Mouse (Mus musculus) embryonic facial prominence, embryonic 15.5 days (tissue): ENCODE measurements around the gene Fam234b. TPM values are rescaled to one million over a fixed set of nuclear protein-coding genes. Genes with fewer than 3 reads are reported as not detected.
A peak's percentile ranks its signal among the peaks of the same experiment; 100 is the strongest.

ENCODE experiments used
- ATAC-seq: fragments of 200-750 bp; cut with Nextera tagmentation; 2 replicates; pipeline ENCODE4 v1.8.0; 2017; ENCODE audit warnings: low read depth, moderate TSS enrichment; ENCODE audit not compliant: insufficient number of reproducible peaks, low FRiP score, low TSS enrichment
- H3K27ac ChIP-seq: fragments of 300-500 bp; sonication (generic); replicated peaks from 2 replicates; pipeline ENCODE4 v1.5.1; 2015; ENCODE audit warnings: mild to moderate bottlenecking, inconsistent platforms
- H3K27me3 ChIP-seq: fragments of 300-500 bp; sonication (generic); 2 replicates; pipeline ENCODE4 v1.6.1; 2015; ENCODE audit warnings: inconsistent platforms
- H3K36me3 ChIP-seq: fragments of 300-500 bp; sonication (generic); 2 replicates; pipeline ENCODE4 v1.6.1; 2015; ENCODE audit warnings: mild to moderate bottlenecking, inconsistent platforms
- H3K4me1 ChIP-seq: fragments of 300-500 bp; sonication (generic); 2 replicates; pipeline ENCODE4 v1.6.1; 2015; ENCODE audit warnings: inconsistent platforms
- H3K4me2 ChIP-seq: fragments of 300-500 bp; sonication (generic); replicated peaks from 2 replicates; pipeline ENCODE4 v1.6.1; 2015; ENCODE audit warnings: mild to moderate bottlenecking, inconsistent platforms
- H3K4me3 ChIP-seq: fragments of 300-500 bp; sonication (generic); replicated peaks from 2 replicates; pipeline ENCODE4 v1.5.1; 2015; ENCODE audit warnings: mild to moderate bottlenecking, inconsistent platforms
- H3K9ac ChIP-seq: fragments of 300-500 bp; sonication (generic); 2 replicates; pipeline ENCODE4 v1.6.1; 2015; ENCODE audit warnings: inconsistent platforms
- H3K9me3 ChIP-seq: fragments of 300-500 bp; sonication (generic); replicated peaks from 2 replicates; pipeline ENCODE4 v1.6.1; 2016; ENCODE audit warnings: inconsistent platforms
- WGBS: fragments of 180-500 bp; shearing (Covaris S2); methylation state at CpG from one replicate; pipeline ENCODE4 v1.1.7; 2015; 5-methylcytosine and 5-hydroxymethylcytosine counted together
- polyA plus RNA-seq: library from polyadenylated mRNA; unstranded; fragments of >200 nt; fragmentation: Nextera tagmentation; extraction: Ambion mirVana; gene quantifications from 2 replicates; pipeline ENCODE4 v1.2.1, GENCODE M21; 2015

The Fam234b gene
- polyA plus RNA-seq, result 24.8 and 25.1 TPM in 2 replicates

GRCm38 (mm10) chr6:135197921-135198532, at the start of gene Fam234b, which contains the start of gene Hebp1:
Fam234b (plus strand) TSS chr6:135197977.
Hebp1 (minus strand) TSS chr6:135198022.
- WGBS, result under 1% methylated on average over 52 of the region's 52 CpGs
- Histone ChIP-seq H3K9ac (peak within 1 kb of the TSS; percentile 72), H3K27me3 (no peaks in the 10 kb centered on the region), H3K9me3 (no peaks in the 10 kb centered on the region), H3K4me2 (peak within 1 kb of the TSS; percentile 92), H3K4me1 (peaks cover 12% of the 10 kb centered on the region; the same call in 1 of the 2 replicates), H3K4me3 (peak within 1 kb of the TSS; percentile 70), H3K27ac (peak within 1 kb of the TSS; percentile 44; the same call in 1 of the 2 replicates), H3K36me3 (no peaks in the 10 kb centered on the region)
- peak; percentile 83 for ATAC-seq

- WGBS, result 43% methylated on average over 1 of the region's 1 CpGs
- ATAC-seq, result no peak
- no peaks in the 10 kb centered on the region for H3K9me3 ChIP-seq
- no peak overlapping the region for H3K4me3 ChIP-seq
- no peaks in the 10 kb centered on the region for H3K36me3 ChIP-seq
- H3K27ac ChIP-seq, result no peak overlapping the region
- no peaks in the 10 kb centered on the region for H3K4me1 ChIP-seq
- H3K27me3 ChIP-seq, result no peaks in the 10 kb centered on the region
- no peak overlapping the region for H3K9ac ChIP-seq
- H3K4me2 ChIP-seq, result no peak overlapping the region
Observed at GRCm38 (mm10) chr6:135148506-135148905, 49.3 kb upstream of the Fam234b start.

GRCm38 (mm10) chr6:135149175-135149574, 48.6 kb upstream of the Fam234b start:
- Histone ChIP-seq H3K9ac (no peak overlapping the region), H3K27me3 (no peaks in the 10 kb centered on the region), H3K27ac (no peak overlapping the region), H3K36me3 (no peaks in the 10 kb centered on the region), H3K4me3 (no peak overlapping the region), H3K4me2 (no peak overlapping the region), H3K9me3 (no peaks in the 10 kb centered on the region), H3K4me1 (no peaks in the 10 kb centered on the region)
- ATAC-seq, result no peak
- 58% methylated on average over 4 of the region's 4 CpGs for WGBS

DNA sequence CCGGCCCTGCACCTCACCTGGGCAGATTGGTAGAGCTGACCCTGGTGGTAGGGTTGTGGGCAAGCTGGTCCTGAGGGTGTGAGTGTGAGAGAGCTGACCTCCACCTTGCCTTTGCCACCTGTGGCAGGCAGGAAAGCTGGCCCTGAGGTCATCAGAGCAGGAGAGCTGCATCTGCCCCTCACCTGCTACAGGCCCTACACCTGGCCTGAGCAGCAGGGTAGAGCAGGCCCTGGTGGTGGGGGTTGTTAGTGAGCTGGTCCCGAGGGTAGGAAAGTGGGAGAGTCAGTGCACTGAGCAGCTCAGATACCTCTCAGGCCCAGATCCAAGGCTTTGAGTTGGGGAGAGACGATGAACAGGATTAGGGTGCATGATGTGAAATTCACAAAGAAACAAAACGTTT, 48.1 kb upstream of the Fam234b start:
- Histone ChIP-seq H3K9me3 (no peaks in the 10 kb centered on the region), H3K9ac (no peak overlapping the region), H3K4me2 (no peak overlapping the region), H3K27ac (no peak overlapping the region), H3K36me3 (no peaks in the 10 kb centered on the region), H3K4me1 (no peaks in the 10 kb centered on the region), H3K27me3 (no peaks in the 10 kb centered on the region), H3K4me3 (no peak overlapping the region)
- no peak for ATAC-seq
- WGBS, result 68% methylated on average over 4 of the region's 4 CpGs

DNA sequence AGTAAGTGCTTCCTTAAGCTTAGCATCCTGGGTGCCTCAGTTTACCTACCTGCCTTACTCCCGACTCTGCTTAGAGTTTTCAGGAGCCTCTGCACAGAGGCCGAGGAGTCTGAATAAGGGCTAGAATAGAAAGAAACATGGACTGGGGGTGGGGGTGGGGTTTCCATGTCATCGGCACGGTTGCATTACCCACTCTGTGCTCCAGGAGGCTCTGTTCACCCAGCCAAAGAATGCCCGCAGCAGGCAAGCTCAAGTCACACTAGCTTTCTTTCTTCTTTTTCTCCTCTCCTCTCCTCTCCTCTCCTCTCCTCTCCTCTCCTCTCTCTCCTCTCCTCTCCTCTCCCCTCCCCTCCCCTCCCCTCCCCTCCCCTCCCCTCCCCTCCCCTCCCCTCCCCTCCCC, 47.5 kb upstream of the Fam234b start:
- H3K4me2 ChIP-seq, result no peak overlapping the region
- WGBS, result 37% methylated on average over 5 of the region's 5 CpGs
- no peak overlapping the region for H3K9ac ChIP-seq
- ATAC-seq, result no peak
- no peaks in the 10 kb centered on the region for H3K36me3 ChIP-seq
- H3K4me1 ChIP-seq, result no peaks in the 10 kb centered on the region
- H3K4me3 ChIP-seq, result no peak overlapping the region
- H3K27ac ChIP-seq, result no peak overlapping the region
- no peaks in the 10 kb centered on the region for H3K9me3 ChIP-seq
- H3K27me3 ChIP-seq, result no peaks in the 10 kb centered on the region

GRCm38 (mm10) chr6:135153719-135154118, 44.1 kb upstream of the Fam234b start:
- H3K27ac ChIP-seq, result no peak overlapping the region
- no peaks in the 10 kb centered on the region for H3K4me1 ChIP-seq
- no peak overlapping the region for H3K9ac ChIP-seq
- no peaks in the 10 kb centered on the region for H3K27me3 ChIP-seq
- WGBS, result 74% methylated on average over 5 of the region's 5 CpGs
- no peaks in the 10 kb centered on the region for H3K36me3 ChIP-seq
- H3K4me2 ChIP-seq, result no peak overlapping the region
- H3K4me3 ChIP-seq, result no peak overlapping the region
- no peak for ATAC-seq
- H3K9me3 ChIP-seq, result no peaks in the 10 kb centered on the region

DNA sequence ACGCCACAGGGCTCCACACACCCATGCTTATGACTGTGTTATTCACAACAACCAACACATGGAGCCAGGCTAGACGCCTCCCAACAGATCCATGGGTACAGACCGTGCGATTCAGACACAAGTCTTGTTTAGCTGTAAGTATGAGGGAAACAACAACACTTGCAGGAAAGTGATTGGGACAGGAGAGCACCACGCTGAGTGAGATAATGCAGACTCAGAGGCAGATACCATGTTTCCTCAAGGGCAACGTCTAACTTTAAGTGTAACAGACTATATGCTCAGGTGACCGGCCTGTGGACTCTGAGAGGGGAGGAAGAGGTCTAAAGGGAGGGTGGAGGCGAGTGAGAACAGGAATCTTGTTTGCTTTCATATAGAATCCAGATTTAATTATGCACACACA, 41.2 kb upstream of the Fam234b start:
- Histone ChIP-seq H3K9me3 (no peaks in the 10 kb centered on the region), H3K4me1 (no peaks in the 10 kb centered on the region), H3K36me3 (no peaks in the 10 kb centered on the region), H3K9ac (no peak overlapping the region), H3K27me3 (no peaks in the 10 kb centered on the region), H3K27ac (no peak overlapping the region), H3K4me2 (no peak overlapping the region), H3K4me3 (no peak overlapping the region)
- no peak for ATAC-seq
- 73% methylated on average over 8 of the region's 8 CpGs for whole genome bisulfite sequencing

GRCm38 (mm10) chr6:135157496-135157895, 40.3 kb upstream of the Fam234b start:
- 63% methylated on average over 4 of the region's 4 CpGs for WGBS
- no peak overlapping the region for H3K4me3 ChIP-seq
- no peaks in the 10 kb centered on the region for H3K36me3 ChIP-seq
- no peaks in the 10 kb centered on the region for H3K4me1 ChIP-seq
- no peak overlapping the region for H3K9ac ChIP-seq
- H3K27me3 ChIP-seq, result no peaks in the 10 kb centered on the region
- ATAC-seq, result no peak
- no peak overlapping the region for H3K4me2 ChIP-seq
- H3K9me3 ChIP-seq, result no peaks in the 10 kb centered on the region
- H3K27ac ChIP-seq, result no peak overlapping the region

DNA sequence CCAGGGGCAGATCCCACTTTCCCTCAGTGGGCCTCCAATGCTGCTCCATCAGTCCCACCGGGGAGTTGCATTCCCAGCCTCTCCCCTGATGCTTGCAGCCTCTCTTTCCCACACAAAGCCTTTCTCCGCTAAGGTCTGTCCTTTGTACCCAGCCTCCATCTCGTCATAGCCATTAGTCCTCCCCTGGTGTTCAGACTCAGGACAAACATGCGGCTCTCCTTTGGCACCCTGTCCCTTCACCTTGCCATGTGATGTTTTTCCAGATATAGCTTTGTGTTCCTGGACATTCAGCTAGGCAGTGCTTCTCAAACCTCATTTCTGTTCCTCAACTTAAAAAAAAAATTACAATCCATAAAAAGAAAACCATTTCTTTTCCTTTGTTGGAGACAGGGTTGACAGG, 39.3 kb upstream of the Fam234b start:
- H3K27me3 ChIP-seq, result no peaks in the 10 kb centered on the region
- H3K4me2 ChIP-seq, result no peak overlapping the region
- H3K9me3 ChIP-seq, result no peaks in the 10 kb centered on the region
- H3K9ac ChIP-seq, result no peak overlapping the region
- no peak for ATAC-seq
- no peaks in the 10 kb centered on the region for H3K36me3 ChIP-seq
- WGBS, result 68% methylated on average over 4 of the region's 4 CpGs
- H3K4me3 ChIP-seq, result no peak overlapping the region
- no peak overlapping the region for H3K27ac ChIP-seq
- H3K4me1 ChIP-seq, result 0 out of 2 replicates have a peak, but pooled peaks cover 3% of the 10 kb centered on the region

DNA sequence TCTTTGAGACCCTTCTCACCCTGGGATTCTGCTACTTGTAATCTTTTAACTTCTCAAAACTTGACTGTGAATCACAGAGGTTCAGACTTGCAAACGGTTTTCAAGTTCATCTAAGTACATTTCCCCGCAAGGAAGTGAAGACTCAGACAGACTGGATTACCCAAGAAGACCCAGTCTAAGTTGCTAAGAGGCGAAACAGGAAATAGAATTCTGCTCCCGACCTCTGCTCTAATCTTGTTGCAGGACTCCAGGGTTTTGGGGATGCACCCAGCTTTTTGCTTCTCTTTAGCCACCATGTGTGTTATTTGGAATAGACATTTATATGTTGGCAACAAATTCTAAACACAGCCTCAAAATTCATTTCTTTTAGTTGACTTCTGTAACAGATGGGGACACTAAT, 36.4 kb upstream of the Fam234b start:
- no peak for ATAC-seq
- H3K4me2 ChIP-seq, result no peak overlapping the region
- no peaks in the 10 kb centered on the region for H3K27me3 ChIP-seq
- WGBS, result 61% methylated on average over 4 of the region's 4 CpGs
- H3K9ac ChIP-seq, result no peak overlapping the region
- H3K36me3 ChIP-seq, result no peaks in the 10 kb centered on the region
- H3K4me1 ChIP-seq, result 0 out of 2 replicates have a peak, but pooled peaks cover 3% of the 10 kb centered on the region
- no peak overlapping the region for H3K27ac ChIP-seq
- no peaks in the 10 kb centered on the region for H3K9me3 ChIP-seq
- H3K4me3 ChIP-seq, result no peak overlapping the region

DNA sequence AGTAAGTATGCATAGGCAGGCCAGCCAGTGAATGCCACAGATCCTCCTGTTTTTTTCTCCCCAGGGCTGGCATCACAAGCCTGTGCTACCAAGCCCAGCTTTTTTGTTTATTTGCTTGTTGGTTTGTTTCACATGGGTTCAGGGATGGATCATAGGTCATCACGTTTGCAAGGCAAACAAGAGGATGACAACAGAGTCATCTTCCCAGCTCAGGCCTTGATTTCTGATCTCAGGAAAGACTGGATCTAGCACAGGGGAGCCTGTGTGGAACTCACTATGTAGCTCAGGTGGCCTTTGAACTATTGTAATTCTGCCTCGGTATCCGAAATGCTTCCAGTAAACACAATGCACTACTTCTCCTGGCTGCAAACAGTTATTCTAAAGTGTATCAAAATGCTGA, 35.5 kb upstream of the Fam234b start:
- Histone ChIP-seq H3K4me3 (no peak overlapping the region), H3K36me3 (no peaks in the 10 kb centered on the region), H3K4me1 (0 out of 2 replicates have a peak, but pooled peaks cover 3% of the 10 kb centered on the region), H3K9me3 (no peaks in the 10 kb centered on the region), H3K27ac (no peak overlapping the region), H3K4me2 (no peak overlapping the region), H3K9ac (no peak overlapping the region), H3K27me3 (no peaks in the 10 kb centered on the region)
- no peak for ATAC-seq
- WGBS, result 87% methylated on average over 3 of the region's 3 CpGs

GRCm38 (mm10) chr6:135162861-135163260, 34.9 kb upstream of the Fam234b start:
- Histone ChIP-seq H3K4me2 (no peak overlapping the region), H3K4me3 (no peak overlapping the region), H3K9ac (no peak overlapping the region), H3K4me1 (0 out of 2 replicates have a peak, but pooled peaks cover 3% of the 10 kb centered on the region), H3K36me3 (no peaks in the 10 kb centered on the region), H3K9me3 (no peaks in the 10 kb centered on the region), H3K27me3 (no peaks in the 10 kb centered on the region), H3K27ac (no peak overlapping the region)
- no peak for ATAC-seq
- WGBS, result 48% methylated on average over 4 of the region's 4 CpGs
